Mouse (Mus musculus): ENCODE measurements around the gene Shisa9. TPM values are rescaled to one million over a fixed set of nuclear protein-coding genes. Genes with fewer than 3 reads are reported as not detected.

Shisa9 gene
- polyA plus RNA-seq, 1 experiment from 2014 or later, result 0.59 TPM

DNA sequence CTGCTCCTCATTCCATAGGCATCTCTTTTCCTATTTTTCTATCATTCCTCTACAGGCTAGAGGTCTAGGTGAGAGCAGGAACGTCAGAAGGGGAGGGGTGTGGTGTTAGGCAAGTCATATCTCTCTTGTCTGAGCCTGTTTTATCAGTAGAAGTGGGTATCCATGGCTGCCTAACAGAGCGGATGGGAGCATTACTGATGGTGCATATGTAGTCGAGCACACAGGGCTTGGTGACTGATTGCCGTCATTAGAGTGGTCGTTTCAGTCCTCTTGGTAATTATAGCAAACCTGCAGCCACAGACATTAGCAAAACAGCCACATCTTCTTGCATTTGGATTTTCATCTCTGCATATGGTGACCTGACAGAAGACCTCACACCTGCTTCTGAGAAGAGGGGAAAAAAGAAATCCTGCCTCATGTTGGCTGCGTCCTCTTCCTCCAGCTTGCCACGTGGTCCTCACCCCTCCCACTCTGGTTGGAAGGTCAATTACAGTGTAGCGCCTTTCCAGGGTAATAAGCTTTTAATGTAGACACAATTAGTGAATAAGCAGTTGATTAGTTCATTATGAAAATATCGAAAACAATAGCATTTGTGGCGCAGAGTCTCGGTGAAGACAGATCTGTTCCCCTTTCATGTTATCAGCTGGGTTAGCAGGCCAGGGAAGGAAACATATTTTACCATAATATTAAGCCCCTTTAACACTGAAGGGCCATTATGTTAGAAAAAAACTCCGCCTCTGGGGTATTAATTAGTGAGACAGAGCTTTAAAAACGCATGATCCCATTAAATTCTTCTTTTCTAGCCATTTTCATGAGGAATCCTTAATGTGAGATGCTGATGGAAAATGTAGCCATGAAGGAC is 233.6 kb downstream of the Shisa9 start:
- Histone ChIP-seq H3K27ac (ENCODE audit: poor library complexity, severe bottlenecking) (no peak overlapping the region), H3K27me3 (replicated peaks) (no peaks in the 10 kb centered on the region), H3K9ac (no peak overlapping the region), H3K4me3 (no peak overlapping the region), H3K4me1 (replicated peaks) (no peaks in the 10 kb centered on the region), H3K9me3 (replicated peaks) (no peaks in the 10 kb centered on the region), H3K4me2 (no peak overlapping the region), H3K36me3 (no peaks in the 10 kb centered on the region)
- ATAC-seq (ENCODE audit: insufficient number of reproducible peaks, low FRiP score), result no peak
- WGBS, result 67% methylated on average over 13 of the region's 13 CpGs

DNA sequence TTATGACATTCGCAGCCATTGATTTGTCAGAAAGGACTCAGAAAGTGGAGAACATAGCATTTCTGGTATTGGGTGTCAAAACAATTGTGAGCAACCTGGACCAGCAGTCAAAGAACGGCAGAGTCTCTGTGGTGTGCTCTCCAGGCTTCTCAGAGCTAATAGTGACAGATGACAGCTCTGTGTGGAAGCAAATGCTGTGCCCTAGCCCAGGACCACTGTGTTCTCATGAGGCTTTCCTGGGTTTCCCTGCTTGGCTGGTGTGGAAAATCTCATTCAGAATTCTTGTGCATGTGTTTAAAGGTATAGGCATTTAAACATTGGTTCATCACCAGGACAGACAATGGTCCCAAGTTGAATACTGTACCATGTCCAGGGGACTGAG is 234.2 kb downstream of the Shisa9 start:
- ATAC-seq (ENCODE audit: insufficient number of reproducible peaks, low FRiP score), result no peak
- H3K4me1 ChIP-seq (replicated peaks), result no peaks in the 10 kb centered on the region
- H3K4me3 ChIP-seq, result no peak overlapping the region
- no peak overlapping the region for H3K4me2 ChIP-seq
- H3K9me3 ChIP-seq (replicated peaks), result no peaks in the 10 kb centered on the region
- H3K27me3 ChIP-seq (replicated peaks), result no peaks in the 10 kb centered on the region
- no peak overlapping the region for H3K9ac ChIP-seq
- H3K36me3 ChIP-seq, result no peaks in the 10 kb centered on the region
- WGBS, result 66% methylated on average over 2 of the region's 2 CpGs
- H3K27ac ChIP-seq (ENCODE audit: poor library complexity, severe bottlenecking), result no peak overlapping the region

DNA sequence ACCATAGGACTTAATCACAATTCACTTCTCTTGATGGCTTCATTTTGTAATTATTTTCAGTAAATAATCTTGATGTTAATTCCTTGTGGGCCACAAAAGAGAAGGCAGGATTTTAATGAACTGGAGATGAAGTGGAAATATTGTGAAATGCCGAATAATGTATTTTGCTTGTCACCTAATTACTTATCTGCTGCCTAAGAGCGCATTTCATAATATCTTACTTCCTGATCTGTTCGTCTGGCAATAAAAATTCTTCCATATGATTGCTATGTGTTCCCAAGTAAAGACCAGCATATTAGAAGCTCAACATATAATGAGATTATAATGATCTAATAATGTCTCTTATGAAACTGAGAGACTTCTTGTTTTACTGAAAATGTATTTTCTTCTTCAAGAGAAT is 235.9 kb downstream of the Shisa9 start:
- WGBS, result 76% methylated on average over 3 of the region's 3 CpGs
- H3K4me2 ChIP-seq, result no peak overlapping the region
- no peak for ATAC-seq (ENCODE audit: insufficient number of reproducible peaks, low FRiP score)
- no peaks in the 10 kb centered on the region for H3K9me3 ChIP-seq (replicated peaks)
- no peak overlapping the region for H3K27ac ChIP-seq (ENCODE audit: poor library complexity, severe bottlenecking)
- H3K4me1 ChIP-seq (replicated peaks), result no peaks in the 10 kb centered on the region
- no peaks in the 10 kb centered on the region for H3K36me3 ChIP-seq
- H3K9ac ChIP-seq, result no peak overlapping the region
- no peak overlapping the region for H3K4me3 ChIP-seq
- H3K27me3 ChIP-seq (replicated peaks), result no peaks in the 10 kb centered on the region

- Histone ChIP-seq H3K27ac (ENCODE audit: poor library complexity, severe bottlenecking) (no peak overlapping the region), H3K4me3 (no peak overlapping the region), H3K4me1 (replicated peaks) (no peaks in the 10 kb centered on the region), H3K27me3 (replicated peaks) (no peaks in the 10 kb centered on the region), H3K9me3 (replicated peaks) (no peaks in the 10 kb centered on the region), H3K36me3 (no peaks in the 10 kb centered on the region), H3K4me2 (no peak overlapping the region), H3K9ac (no peak overlapping the region)
- no peak for ATAC-seq (ENCODE audit: insufficient number of reproducible peaks, low FRiP score)
- WGBS, result 90% methylated on average over 2 of the region's 2 CpGs
Measured at GRCm38 (mm10) chr16:12223537-12223936, 239.6 kb downstream of the Shisa9 start.

GRCm38 (mm10) chr16:12226937-12227336 is 243.0 kb downstream of the Shisa9 start:
- Histone ChIP-seq H3K4me1 (replicated peaks) (no peaks in the 10 kb centered on the region), H3K4me3 (no peak overlapping the region), H3K4me2 (no peak overlapping the region), H3K27ac (ENCODE audit: poor library complexity, severe bottlenecking) (no peak overlapping the region), H3K27me3 (replicated peaks) (no peaks in the 10 kb centered on the region), H3K9me3 (replicated peaks) (no peaks in the 10 kb centered on the region), H3K36me3 (no peaks in the 10 kb centered on the region), H3K9ac (no peak overlapping the region)
- 59% methylated on average over 3 of the region's 3 CpGs for WGBS
- no peak for ATAC-seq (ENCODE audit: insufficient number of reproducible peaks, low FRiP score)

- no peak overlapping the region for H3K27ac ChIP-seq (ENCODE audit: poor library complexity, severe bottlenecking)
- H3K9ac ChIP-seq, result no peak overlapping the region
- WGBS, result 52% methylated on average over 3 of the region's 3 CpGs
- ATAC-seq (ENCODE audit: insufficient number of reproducible peaks, low FRiP score), result peak; percentile 76
- H3K4me1 ChIP-seq (replicated peaks), result no peaks in the 10 kb centered on the region
- H3K9me3 ChIP-seq (replicated peaks), result no peaks in the 10 kb centered on the region
- no peaks in the 10 kb centered on the region for H3K27me3 ChIP-seq (replicated peaks)
- no peak overlapping the region for H3K4me3 ChIP-seq
- no peak overlapping the region for H3K4me2 ChIP-seq
- H3K36me3 ChIP-seq, result no peaks in the 10 kb centered on the region
Measured at GRCm38 (mm10) chr16:12233288-12233687, 249.4 kb downstream of the Shisa9 start.

GRCm38 (mm10) chr16:12234289-12234688 is 250.4 kb downstream of the Shisa9 start:
- no peak overlapping the region for H3K4me2 ChIP-seq
- no peak overlapping the region for H3K4me3 ChIP-seq
- no peak overlapping the region for H3K9ac ChIP-seq
- no peaks in the 10 kb centered on the region for H3K9me3 ChIP-seq (replicated peaks)
- 54% methylated on average over 2 of the region's 2 CpGs for WGBS
- no peaks in the 10 kb centered on the region for H3K27me3 ChIP-seq (replicated peaks)
- no peaks in the 10 kb centered on the region for H3K36me3 ChIP-seq
- ATAC-seq (ENCODE audit: insufficient number of reproducible peaks, low FRiP score), result peak; percentile 88
- no peak overlapping the region for H3K27ac ChIP-seq (ENCODE audit: poor library complexity, severe bottlenecking)
- no peaks in the 10 kb centered on the region for H3K4me1 ChIP-seq (replicated peaks)

DNA sequence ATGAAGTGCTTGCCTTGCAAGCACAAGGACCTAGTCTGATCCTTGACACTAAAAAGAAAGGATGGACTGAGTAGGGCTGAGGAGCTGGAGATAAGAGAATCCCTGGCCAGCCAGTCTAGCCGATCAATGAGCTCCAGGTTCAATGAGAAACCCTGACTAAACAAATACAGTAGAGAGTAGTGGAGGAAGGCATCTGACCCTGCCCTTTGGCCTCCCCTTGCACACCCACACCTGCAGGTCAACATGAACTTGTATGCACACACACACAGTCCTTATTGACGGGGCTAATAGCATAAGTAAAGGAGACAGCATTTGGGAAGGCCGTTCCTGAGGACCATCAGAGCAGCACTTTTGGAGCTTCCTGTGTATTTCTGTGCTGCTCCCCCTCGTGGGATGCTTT is 254.7 kb downstream of the Shisa9 start:
- Histone ChIP-seq H3K4me2 (no peak overlapping the region), H3K4me1 (replicated peaks) (no peaks in the 10 kb centered on the region), H3K9me3 (replicated peaks) (no peaks in the 10 kb centered on the region), H3K27ac (ENCODE audit: poor library complexity, severe bottlenecking) (no peak overlapping the region), H3K27me3 (replicated peaks) (no peaks in the 10 kb centered on the region), H3K9ac (no peak overlapping the region), H3K36me3 (no peaks in the 10 kb centered on the region), H3K4me3 (no peak overlapping the region)
- ATAC-seq (ENCODE audit: insufficient number of reproducible peaks, low FRiP score), result no peak
- whole genome bisulfite sequencing, result 56% methylated on average over 4 of the region's 4 CpGs

DNA sequence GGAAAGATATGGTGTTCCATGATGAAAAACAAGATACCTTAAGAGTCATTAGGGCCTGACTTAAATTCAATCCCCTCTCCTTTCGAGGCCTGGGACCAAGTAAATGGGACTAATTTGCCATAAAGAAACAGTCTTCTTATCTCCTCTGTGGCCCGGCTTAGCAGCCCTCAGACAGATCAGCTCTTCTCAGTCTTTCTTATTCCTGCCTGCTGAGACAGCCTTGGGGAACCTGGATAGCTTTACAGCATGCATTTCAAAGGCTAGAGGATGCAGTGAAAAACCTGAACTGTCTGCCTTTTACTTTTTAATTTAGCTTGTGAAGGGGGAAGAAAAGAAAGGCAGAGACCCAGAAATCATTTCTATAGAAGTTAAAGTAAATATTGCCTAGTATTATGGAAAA is 275.4 kb downstream of the Shisa9 start:
- H3K4me1 ChIP-seq (replicated peaks), result no peaks in the 10 kb centered on the region
- no peaks in the 10 kb centered on the region for H3K27me3 ChIP-seq (replicated peaks)
- no peak overlapping the region for H3K4me2 ChIP-seq
- no peaks in the 10 kb centered on the region for H3K36me3 ChIP-seq
- H3K9me3 ChIP-seq (replicated peaks), result no peaks in the 10 kb centered on the region
- no peak overlapping the region for H3K4me3 ChIP-seq
- no peak overlapping the region for H3K27ac ChIP-seq (ENCODE audit: poor library complexity, severe bottlenecking)
- ATAC-seq (ENCODE audit: insufficient number of reproducible peaks, low FRiP score), result no peak
- 6% methylated on average over 2 of the region's 2 CpGs for WGBS
- no peak overlapping the region for H3K9ac ChIP-seq

DNA sequence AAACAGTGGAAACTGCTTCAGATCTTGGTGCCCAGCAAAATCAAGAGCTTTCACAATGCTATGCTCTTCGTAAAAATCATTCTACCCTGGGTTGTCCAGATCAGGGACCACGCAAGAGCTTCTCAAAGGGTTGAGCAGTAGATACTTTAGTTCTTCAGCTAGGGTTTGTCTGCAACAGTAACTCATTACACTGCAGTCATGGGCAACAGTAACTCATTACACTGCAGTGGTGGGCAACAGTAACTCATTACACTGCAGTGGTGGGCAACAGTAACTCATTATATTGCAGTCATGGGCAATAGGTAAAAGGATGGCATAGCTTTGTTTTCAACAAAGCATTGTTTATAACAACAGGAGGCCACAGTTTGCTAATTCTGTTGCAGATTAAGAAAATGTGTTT is 281.9 kb downstream of the Shisa9 start:
- Histone ChIP-seq H3K36me3 (no peaks in the 10 kb centered on the region), H3K4me3 (no peak overlapping the region), H3K9ac (no peak overlapping the region), H3K9me3 (replicated peaks) (no peaks in the 10 kb centered on the region), H3K27ac (ENCODE audit: poor library complexity, severe bottlenecking) (no peak overlapping the region), H3K4me2 (no peak overlapping the region), H3K4me1 (replicated peaks) (no peaks in the 10 kb centered on the region), H3K27me3 (replicated peaks) (no peaks in the 10 kb centered on the region)
- ATAC-seq (ENCODE audit: insufficient number of reproducible peaks, low FRiP score), result no peak
- WGBS, result 76% methylated on average over 2 of the region's 2 CpGs

GRCm38 (mm10) chr16:12300523-12300922 is 316.6 kb downstream of the Shisa9 start:
- Histone ChIP-seq H3K27me3 (replicated peaks) (no peaks in the 10 kb centered on the region), H3K4me3 (no peak overlapping the region), H3K9ac (no peak overlapping the region), H3K9me3 (replicated peaks) (no peaks in the 10 kb centered on the region), H3K4me2 (no peak overlapping the region), H3K36me3 (no peaks in the 10 kb centered on the region), H3K27ac (ENCODE audit: poor library complexity, severe bottlenecking) (no peak overlapping the region), H3K4me1 (replicated peaks) (no peaks in the 10 kb centered on the region)
- WGBS, result 65% methylated on average over 5 of the region's 5 CpGs
- ATAC-seq (ENCODE audit: insufficient number of reproducible peaks, low FRiP score), result no peak

DNA sequence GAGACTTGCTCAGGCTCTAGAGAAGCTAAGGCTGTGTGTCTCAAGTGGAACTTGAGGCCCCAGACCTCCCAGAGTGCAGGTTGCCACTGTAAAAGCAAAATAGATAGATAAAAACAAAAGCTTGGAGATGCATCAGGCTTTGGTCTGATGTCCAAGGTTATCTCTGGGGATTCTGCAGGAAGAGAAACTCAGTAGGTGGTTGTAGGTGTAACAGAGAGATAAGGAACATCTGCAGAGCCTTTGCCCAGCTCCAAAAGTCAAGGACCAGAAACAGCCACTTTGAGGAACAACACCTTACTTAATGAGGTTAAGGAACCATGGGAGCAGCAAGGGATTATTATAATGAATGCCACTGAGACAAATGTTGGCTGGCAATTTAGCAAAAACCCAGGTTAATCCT is 319.5 kb downstream of the Shisa9 start:
- Histone ChIP-seq H3K4me2 (no peak overlapping the region), H3K9me3 (replicated peaks) (no peaks in the 10 kb centered on the region), H3K27ac (ENCODE audit: poor library complexity, severe bottlenecking) (no peak overlapping the region), H3K4me1 (replicated peaks) (no peaks in the 10 kb centered on the region), H3K36me3 (no peaks in the 10 kb centered on the region), H3K4me3 (no peak overlapping the region), H3K9ac (no peak overlapping the region), H3K27me3 (replicated peaks) (no peaks in the 10 kb centered on the region)
- ATAC-seq (ENCODE audit: insufficient number of reproducible peaks, low FRiP score), result no peak
